Mouse (Mus musculus): ENCODE measurements around the gene Gpr162.

GRCm38 (mm10) chr6:124813933-124814332 lies 49.9 kb downstream of the Gpr162 start, which contains the start of gene Tpi1:
- TF ChIP-seq CTCF (conservative IDR thresholded peaks at IDR 0.05 in 1 of 2, IDR thresholded peaks at IDR 0.05 in 1 of 2; ENCODE audit: low read depth in 2 of 2, low read length in 2 of 2), result no peak
- TF ChIP-seq MEF2A (IDR thresholded peaks at IDR 0.05; ENCODE audit: borderline replicate concordance, low read depth, low read length), result no peak; the same call in 1 of the 2 replicates
- peak; percentile 99 for TF ChIP-seq POLR2A (IDR thresholded peaks at IDR 0.05; ENCODE audit: low read depth, low read length)
- no peak for TF ChIP-seq MAFK (IDR thresholded peaks at IDR 0.05; ENCODE audit: insufficient replicate concordance, low read length)
- peak; percentile 98 for TF ChIP-seq TBP (conservative IDR thresholded peaks at IDR 0.05; ENCODE audit: low read depth, low read length)
- no peak for TF ChIP-seq SMC3 (IDR thresholded peaks at IDR 0.05; ENCODE audit: low read depth, low read length)
- no peak for TF ChIP-seq RAD21 (IDR thresholded peaks at IDR 0.05; ENCODE audit: low read depth, low read length)
- no peak for TF ChIP-seq BHLHE40 (IDR thresholded peaks at IDR 0.05; ENCODE audit: low read depth, low read length)
- no peak for TF ChIP-seq CHD1 (IDR thresholded peaks at IDR 0.05; ENCODE audit: low read depth, low read length)
- TF ChIP-seq EP300 (IDR thresholded peaks at IDR 0.05; ENCODE audit: low read length), result no peak
- TF ChIP-seq USF1 (IDR thresholded peaks at IDR 0.05; ENCODE audit: low read depth, low read length), result no peak
- no peak for TF ChIP-seq E2F4 (IDR thresholded peaks at IDR 0.05; ENCODE audit: insufficient replicate concordance, low read depth, low read length)
